Mouse (Mus musculus): ENCODE results near the gene Gja6. TPM values are rescaled to one million over a fixed set of nuclear protein-coding genes. Genes with fewer than 3 reads are reported as not detected.
A peak's percentile ranks its signal among the peaks of the same experiment; 100 is the strongest.

Gja6 gene
- polyA plus RNA-seq (2012; rRNA removed): 3.9 and 5.9 TPM in 2 replicates

- H3K27ac ChIP-seq (ENCODE audit: control insufficient read depth, insufficient read depth, low read depth, low read length): no peak within 1 kb of the TSS
- no peak within 1 kb of the TSS for H3K4me3 ChIP-seq (ENCODE audit: control insufficient read depth, low read depth, low read length)
- no peaks in the 10 kb centered on the region for H3K4me1 ChIP-seq (ENCODE audit: control insufficient read depth, insufficient read depth, low read length)
- H3K27me3 ChIP-seq (ENCODE audit: control insufficient read depth, insufficient read depth, low read length): no peaks in the 10 kb centered on the region
- TF ChIP-seq POLR2A (IDR thresholded peaks at IDR 0.05; ENCODE audit: control insufficient read depth, low read depth, low read length): no peak
- TF ChIP-seq CTCF (IDR thresholded peaks at IDR 0.05; ENCODE audit: control insufficient read depth, insufficient read depth, insufficient replicate concordance, low read depth, low read length): no peak
- H3K36me3 ChIP-seq (ENCODE audit: control insufficient read depth, insufficient read depth, low read length): no peaks in the 10 kb centered on the region
Observed at GRCm38 (mm10) chrX:160906952-160907351, at the start of gene Gja6. Gja6 (minus strand) TSS chrX:160907052.

DNA sequence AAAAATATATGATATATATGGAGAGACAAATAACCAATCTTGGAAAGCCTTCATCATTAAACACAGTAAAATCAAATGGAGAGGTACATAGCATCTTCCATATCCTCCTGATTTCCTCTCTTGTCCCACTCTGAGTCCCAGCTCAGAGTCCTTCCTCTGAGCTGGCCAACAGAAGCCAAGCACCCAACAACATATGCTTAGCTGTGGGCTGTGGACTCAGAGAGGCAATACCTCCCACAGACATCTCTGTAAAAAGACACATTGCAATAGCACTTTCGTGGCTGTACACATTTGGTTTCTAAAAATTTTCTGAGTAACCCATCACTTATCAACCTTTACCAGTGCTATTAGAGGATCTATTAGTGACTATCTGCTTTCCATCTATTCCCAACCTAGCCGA is 42.7 kb upstream of the Gja6 start:
- Histone ChIP-seq H3K4me3 (ENCODE audit: control insufficient read depth, low read depth, low read length) (no peak overlapping the region), H3K4me1 (ENCODE audit: control insufficient read depth, insufficient read depth, low read length) (no peaks in the 10 kb centered on the region), H3K36me3 (ENCODE audit: control insufficient read depth, insufficient read depth, low read length) (no peaks in the 10 kb centered on the region), H3K27ac (ENCODE audit: control insufficient read depth, insufficient read depth, low read depth, low read length) (no peak overlapping the region), H3K27me3 (ENCODE audit: control insufficient read depth, insufficient read depth, low read length) (no peaks in the 10 kb centered on the region)
- TF ChIP-seq CTCF (IDR thresholded peaks at IDR 0.05; ENCODE audit: control insufficient read depth, insufficient read depth, insufficient replicate concordance, low read depth, low read length): no peak

DNA sequence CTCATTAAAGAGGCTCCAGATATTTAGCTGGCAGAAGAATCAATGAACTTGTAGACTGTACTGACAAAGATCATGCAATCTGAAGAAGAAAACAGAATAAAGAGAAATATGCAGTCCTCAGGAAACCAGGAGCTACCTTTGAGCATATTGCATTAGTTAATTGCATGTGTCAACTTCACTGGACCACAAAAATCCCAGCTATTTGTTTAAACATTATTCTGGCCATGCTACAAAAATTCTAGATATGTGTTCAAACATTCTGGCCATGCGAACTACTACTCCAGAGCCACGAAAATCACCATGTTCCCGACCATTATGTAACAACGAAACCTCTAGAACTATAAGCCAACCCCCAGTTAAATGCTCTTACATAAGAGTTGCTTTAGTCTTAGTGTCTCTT is 37.9 kb upstream of the Gja6 start:
- TF ChIP-seq POLR2A (IDR thresholded peaks at IDR 0.05; ENCODE audit: control insufficient read depth, low read depth, low read length) (no peak), CTCF (IDR thresholded peaks at IDR 0.05; ENCODE audit: control insufficient read depth, insufficient read depth, insufficient replicate concordance, low read depth, low read length) (no peak)
- no peaks in the 10 kb centered on the region for H3K27me3 ChIP-seq (ENCODE audit: control insufficient read depth, insufficient read depth, low read length)
- no peaks in the 10 kb centered on the region for H3K36me3 ChIP-seq (ENCODE audit: control insufficient read depth, insufficient read depth, low read length)

GRCm38 (mm10) chrX:160935541-160935940 is 28.7 kb upstream of the Gja6 start:
- Histone ChIP-seq H3K27ac (ENCODE audit: control insufficient read depth, insufficient read depth, low read depth, low read length) (no peak overlapping the region), H3K27me3 (ENCODE audit: control insufficient read depth, insufficient read depth, low read length) (no peaks in the 10 kb centered on the region), H3K4me1 (ENCODE audit: control insufficient read depth, insufficient read depth, low read length) (no peaks in the 10 kb centered on the region), H3K36me3 (ENCODE audit: control insufficient read depth, insufficient read depth, low read length) (no peaks in the 10 kb centered on the region), H3K4me3 (ENCODE audit: control insufficient read depth, low read depth, low read length) (no peak overlapping the region)
- no peak for TF ChIP-seq POLR2A (IDR thresholded peaks at IDR 0.05; ENCODE audit: control insufficient read depth, low read depth, low read length)
- peak; percentile 5; the same call in 1 of the 2 replicates for TF ChIP-seq CTCF (IDR thresholded peaks at IDR 0.05; ENCODE audit: control insufficient read depth, insufficient read depth, insufficient replicate concordance, low read depth, low read length)

More for the DNA sequence above, 37.9 kb upstream of the Gja6 start:
- Histone ChIP-seq H3K27ac (ENCODE audit: control insufficient read depth, insufficient read depth, low read depth, low read length) (no peak overlapping the region), H3K4me3 (ENCODE audit: control insufficient read depth, low read depth, low read length) (no peak overlapping the region), H3K4me1 (ENCODE audit: control insufficient read depth, insufficient read depth, low read length) (no peaks in the 10 kb centered on the region)

GRCm38 (mm10) chrX:160930656-160931055 is 23.8 kb upstream of the Gja6 start:
- H3K27ac ChIP-seq (ENCODE audit: control insufficient read depth, insufficient read depth, low read depth, low read length): no peak overlapping the region
- H3K27me3 ChIP-seq (ENCODE audit: control insufficient read depth, insufficient read depth, low read length): no peaks in the 10 kb centered on the region

DNA sequence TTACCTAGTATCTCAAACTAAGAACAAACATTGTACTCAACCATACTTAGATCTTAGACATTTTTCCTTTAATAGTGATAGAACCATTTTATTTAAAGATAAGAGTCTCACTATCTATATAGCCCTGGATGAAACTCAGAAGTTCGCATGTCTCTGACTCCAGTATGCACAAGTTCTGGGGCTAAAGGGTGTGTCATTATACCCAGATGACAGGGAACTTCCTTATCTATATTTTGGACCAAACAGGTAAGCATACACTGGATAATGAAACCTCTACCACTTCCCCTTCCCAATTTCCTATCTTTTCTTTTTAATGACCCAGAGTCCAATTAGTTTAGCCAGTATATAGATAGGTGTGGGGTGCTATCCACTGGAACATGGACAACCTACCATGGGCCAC is 22.0 kb upstream of the Gja6 start:
- Histone ChIP-seq H3K27me3 (ENCODE audit: control insufficient read depth, insufficient read depth, low read length) (no peaks in the 10 kb centered on the region), H3K27ac (ENCODE audit: control insufficient read depth, insufficient read depth, low read depth, low read length) (no peak overlapping the region), H3K4me3 (ENCODE audit: control insufficient read depth, low read depth, low read length) (no peak overlapping the region), H3K36me3 (ENCODE audit: control insufficient read depth, insufficient read depth, low read length) (no peaks in the 10 kb centered on the region), H3K4me1 (ENCODE audit: control insufficient read depth, insufficient read depth, low read length) (no peaks in the 10 kb centered on the region)
- TF ChIP-seq POLR2A (IDR thresholded peaks at IDR 0.05; ENCODE audit: control insufficient read depth, low read depth, low read length) (no peak), CTCF (IDR thresholded peaks at IDR 0.05; ENCODE audit: control insufficient read depth, insufficient read depth, insufficient replicate concordance, low read depth, low read length) (no peak)

More at GRCm38 (mm10) chrX:160930656-160931055, 23.8 kb upstream of the Gja6 start:
- H3K4me1 ChIP-seq (ENCODE audit: control insufficient read depth, insufficient read depth, low read length): no peaks in the 10 kb centered on the region
- TF ChIP-seq POLR2A (IDR thresholded peaks at IDR 0.05; ENCODE audit: control insufficient read depth, low read depth, low read length): no peak
- no peak for TF ChIP-seq CTCF (IDR thresholded peaks at IDR 0.05; ENCODE audit: control insufficient read depth, insufficient read depth, insufficient replicate concordance, low read depth, low read length)
- H3K4me3 ChIP-seq (ENCODE audit: control insufficient read depth, low read depth, low read length): no peak overlapping the region
- no peaks in the 10 kb centered on the region for H3K36me3 ChIP-seq (ENCODE audit: control insufficient read depth, insufficient read depth, low read length)

- no peak overlapping the region for H3K4me3 ChIP-seq (ENCODE audit: control insufficient read depth, low read depth, low read length)
- H3K27me3 ChIP-seq (ENCODE audit: control insufficient read depth, insufficient read depth, low read length): no peaks in the 10 kb centered on the region
- H3K27ac ChIP-seq (ENCODE audit: control insufficient read depth, insufficient read depth, low read depth, low read length): no peak overlapping the region
- TF ChIP-seq POLR2A (IDR thresholded peaks at IDR 0.05; ENCODE audit: control insufficient read depth, low read depth, low read length): no peak
- no peak for TF ChIP-seq CTCF (IDR thresholded peaks at IDR 0.05; ENCODE audit: control insufficient read depth, insufficient read depth, insufficient replicate concordance, low read depth, low read length)
- no peaks in the 10 kb centered on the region for H3K4me1 ChIP-seq (ENCODE audit: control insufficient read depth, insufficient read depth, low read length)
- no peaks in the 10 kb centered on the region for H3K36me3 ChIP-seq (ENCODE audit: control insufficient read depth, insufficient read depth, low read length)
Observed at GRCm38 (mm10) chrX:160919022-160919637, 12.3 kb upstream of the Gja6 start.

Data from testis, adult 2 months (tissue).